Mouse (Mus musculus) stomach, postnatal 0 days (tissue): ENCODE measurements around the gene Dusp10.

Experiments used
- CTCF ChIP-seq: IDR thresholded peaks from 2 replicates; pipeline ENCODE4 v1.5.1; 2016; ENCODE audit warnings: antibody characterized with exemption, low read depth, mild to moderate bottlenecking, moderate library complexity
- EP300 ChIP-seq: optimal IDR thresholded peaks from 2 replicates; pipeline ENCODE3; 2016; ENCODE audit warnings: antibody characterized with exemption

- TF ChIP-seq CTCF, result no peak
- no peak for TF ChIP-seq EP300
These were observed 55.9 kb downstream of the Dusp10 start for GRCm38 (mm10) chr1:184068971-184069370.
